Mouse (Mus musculus) layer of hippocampus, adult 8-10 months (tissue): ENCODE results near the gene Uvssa. TPM values are rescaled to one million over a fixed set of nuclear protein-coding genes. Genes with fewer than 3 reads are reported as not detected.

Experiments
- DNase-seq, 2 experiments: peaks; one replicate each; pipeline ENCODE4 v3.0.0; 2022; ENCODE audit warnings: low spot score in 2 of 2
- total RNA-seq, 4 experiments: library from RNA; stranded (reverse); gene quantifications; 2 replicates each; pipeline ENCODE4 v1.2.4; 2022

Uvssa gene
- total RNA-seq, 4 experiments from 2014 or later, result 7.0 to 9.7 (median 8.3) TPM

DNA sequence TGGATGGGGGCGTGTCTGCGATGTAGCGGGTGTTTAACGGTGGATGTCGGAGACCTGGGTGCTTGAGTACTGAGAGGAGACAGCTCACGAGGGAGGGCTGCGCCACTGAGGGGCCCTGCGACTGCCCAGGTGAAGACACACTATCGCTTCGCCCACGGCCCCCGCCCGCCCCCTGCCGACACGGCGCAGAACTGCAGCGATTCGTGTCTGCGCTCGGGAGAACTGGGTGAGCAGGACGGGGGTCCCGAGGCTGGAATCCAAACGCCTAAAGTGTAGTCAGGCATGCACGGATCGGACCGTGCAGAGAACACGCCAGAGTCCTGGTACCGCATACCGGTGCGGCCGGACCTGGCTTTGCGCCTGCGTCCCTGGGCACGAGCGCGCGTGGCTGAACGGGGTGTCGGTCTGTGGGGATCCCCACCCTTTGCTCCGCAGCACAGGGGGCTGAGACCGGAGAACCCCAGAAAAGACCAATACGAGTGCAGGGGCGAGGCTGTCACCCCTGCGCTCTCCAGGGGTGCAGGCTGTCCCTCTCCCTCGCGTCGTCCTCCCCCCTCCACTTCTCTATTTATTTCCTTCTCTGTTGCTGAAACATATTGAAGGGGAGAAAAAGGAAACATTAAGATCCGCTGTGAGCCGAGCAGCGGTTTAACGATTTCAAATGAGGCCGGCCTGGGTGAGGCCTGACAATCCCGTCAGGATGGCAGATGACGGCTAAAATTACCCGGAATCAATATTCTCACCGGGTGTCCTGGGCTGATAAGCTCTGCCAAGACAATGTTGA lies 64.8 kb downstream of the Uvssa start:
- DNase-seq, result peak in 1 of 2 experiments; percentile 30

DNA sequence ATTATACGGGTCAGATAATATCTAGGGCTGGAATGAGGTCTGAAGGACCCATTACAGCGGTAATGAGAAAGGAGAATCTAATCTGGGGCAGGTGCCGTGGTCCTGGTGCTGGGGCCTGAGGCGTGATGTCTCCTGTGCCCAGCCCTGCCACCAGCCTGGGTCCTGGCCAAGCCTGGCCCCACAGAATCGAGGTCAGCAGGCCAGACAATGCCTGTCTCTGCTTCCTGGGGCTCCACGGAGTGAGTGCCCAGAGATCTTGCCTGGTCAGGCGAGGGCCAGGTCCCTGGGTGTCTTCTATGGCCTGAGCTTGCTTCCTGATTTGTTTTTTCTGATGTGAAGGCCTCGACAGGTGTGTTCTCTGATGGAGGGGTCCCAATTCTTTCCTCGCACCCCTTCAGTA lies 65.4 kb downstream of the Uvssa start:
- DNase-seq, result no peak

DNA sequence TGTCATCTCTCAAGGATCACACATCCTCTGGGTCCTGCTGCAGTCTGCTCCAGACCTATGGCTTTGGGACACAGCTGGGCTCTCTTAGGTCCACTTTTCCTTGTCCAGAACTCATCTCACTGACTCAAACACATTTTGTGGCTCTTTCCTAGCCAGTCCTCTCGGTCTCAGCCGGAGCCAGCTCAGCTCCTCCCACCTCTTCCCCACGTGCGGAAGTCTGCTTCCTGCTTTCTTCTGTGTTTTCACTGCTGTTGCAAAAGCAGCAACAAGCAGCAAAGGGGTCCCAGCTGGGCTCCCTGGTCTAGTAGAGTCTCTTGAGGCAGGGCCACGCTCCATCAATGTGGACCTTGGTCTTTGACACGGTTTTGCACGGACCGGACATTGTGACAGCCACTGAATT lies 77.4 kb downstream of the Uvssa start:
- DNase-seq, result no peak

DNA sequence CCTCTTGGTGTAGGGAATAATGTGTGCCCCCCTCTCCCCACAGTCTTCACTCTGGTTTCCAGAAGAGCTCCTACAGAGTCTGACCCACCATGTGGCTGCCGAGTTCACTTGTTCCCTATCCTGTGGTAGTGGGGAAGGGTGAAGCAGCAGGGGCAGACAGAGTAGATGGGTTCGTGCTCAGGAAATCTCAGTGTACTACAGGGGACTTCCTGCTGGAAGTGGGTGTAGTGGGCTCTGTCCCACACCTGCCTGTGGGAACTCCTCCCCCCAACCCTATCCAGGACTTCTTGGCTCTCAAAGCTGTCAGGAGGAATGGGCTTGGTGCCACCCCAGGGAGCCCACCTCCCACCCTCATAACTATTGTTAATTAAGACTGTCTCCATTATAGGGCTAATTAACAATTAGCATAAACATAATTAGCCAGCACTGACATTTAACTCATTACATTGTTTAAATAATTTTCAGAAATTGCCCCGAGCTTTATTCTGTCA lies 79.8 kb downstream of the Uvssa start:
- no peak for DNase-seq

DNA sequence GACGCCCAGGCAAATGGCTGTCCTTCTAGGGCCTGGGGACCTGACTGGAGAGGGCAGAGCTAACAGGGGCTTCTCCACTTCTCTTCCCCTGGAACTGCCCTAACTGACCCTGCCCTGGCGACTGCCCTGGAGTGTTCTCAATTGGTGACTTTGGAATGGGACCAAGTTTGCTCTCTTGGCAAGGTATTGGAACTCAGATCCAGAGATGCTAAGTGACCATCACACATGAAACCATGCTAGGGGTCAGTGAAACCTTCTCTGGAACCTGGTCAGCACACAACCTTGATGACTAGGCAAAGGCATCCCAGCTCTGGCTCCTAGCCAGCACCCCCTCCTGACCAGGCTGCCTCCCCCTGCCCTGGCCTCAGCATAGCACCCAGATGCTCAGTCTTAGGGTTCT lies 80.8 kb downstream of the Uvssa start:
- DNase-seq, result no peak

DNA sequence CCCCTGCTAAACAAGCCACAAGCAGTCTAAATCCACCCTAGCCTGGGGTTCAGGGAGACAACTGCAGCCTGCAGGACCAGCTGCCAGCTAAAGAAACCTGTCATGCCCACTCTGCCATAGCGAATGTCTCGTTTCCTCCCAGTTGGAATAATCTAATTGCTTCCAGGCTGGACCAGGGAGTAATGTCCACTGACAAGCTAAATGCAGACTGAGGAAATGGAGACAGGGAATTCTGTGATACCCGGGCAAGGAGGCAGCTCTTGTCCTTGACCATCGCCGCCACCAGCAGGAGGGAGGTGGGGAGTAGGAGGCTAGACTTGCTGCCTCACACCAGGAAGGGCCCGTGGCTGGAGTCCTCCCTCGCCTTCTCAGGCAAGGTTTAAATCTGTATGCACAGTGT lies 86.0 kb downstream of the Uvssa start:
- no peak for DNase-seq

DNA sequence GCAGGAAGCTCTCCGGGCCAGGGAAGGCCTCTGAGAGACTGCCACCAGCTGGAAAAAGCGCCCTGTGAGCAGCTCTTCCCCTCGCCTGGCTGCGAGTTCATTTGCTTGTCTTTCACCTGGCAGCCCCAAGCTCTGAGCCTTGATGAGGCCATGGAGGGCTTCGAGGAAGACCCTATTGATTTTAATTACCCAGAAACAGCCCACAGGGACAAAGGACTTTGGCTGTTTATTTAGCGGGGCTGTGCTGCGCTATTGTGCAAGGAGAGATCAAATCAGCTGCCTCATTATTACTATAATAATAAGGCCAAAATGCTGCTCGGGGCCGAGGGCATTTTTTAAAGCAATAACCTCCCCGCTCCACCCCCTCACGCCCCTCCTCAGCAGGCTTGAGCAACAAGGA lies 87.1 kb downstream of the Uvssa start:
- no peak for DNase-seq

Other genes starting within 250 kb of the Uvssa start
- not detected for gene Spon2, start 160.1 kb upstream of the Uvssa start, total RNA-seq
- gene Ctbp1, start 103.6 kb upstream of the Uvssa start, total RNA-seq, result 100 to 1,000 TPM; 255 to 270 (median 268) TPM
- 100 to 1,000 TPM in 2 of 4 experiments, 10 to 100 TPM in 2; 95.1 to 105 (median 98.5) TPM for gene Maea, start 43.0 kb upstream of the Uvssa start, total RNA-seq
- gene Nkx1-1, start 55.4 kb downstream of the Uvssa start, total RNA-seq, result not detected